Mouse (Mus musculus) urinary bladder, postnatal 4 days (tissue): ENCODE measurements around the gene Nprl2.
A peak's percentile ranks its signal among the peaks of the same experiment; 100 is the strongest.

Experiments used
- DNase-seq, 2 experiments: peaks; one replicate each; pipeline ENCODE4 v3.0.0; 2021 to 2022; ENCODE audit warnings: low spot score in 2 of 2

Nprl2 gene

GRCm38 (mm10) chr9:107576357-107577107 lies 34.5 kb downstream of the Nprl2 start, which contains the start of gene Hyal1:
Hyal1 (plus strand) TSS chr9:107576927.
- peak; percentile 83 to 88 for DNase-seq

- no peak for DNase-seq
These were observed 35.8 kb downstream of the Nprl2 start for GRCm38 (mm10) chr9:107577871-107578270.

- no peak for DNase-seq
These were observed 36.6 kb downstream of the Nprl2 start, which contains the start of gene Naa80 for GRCm38 (mm10) chr9:107578587-107578986. Naa80 (plus strand) TSS chr9:107578887.

DNA sequence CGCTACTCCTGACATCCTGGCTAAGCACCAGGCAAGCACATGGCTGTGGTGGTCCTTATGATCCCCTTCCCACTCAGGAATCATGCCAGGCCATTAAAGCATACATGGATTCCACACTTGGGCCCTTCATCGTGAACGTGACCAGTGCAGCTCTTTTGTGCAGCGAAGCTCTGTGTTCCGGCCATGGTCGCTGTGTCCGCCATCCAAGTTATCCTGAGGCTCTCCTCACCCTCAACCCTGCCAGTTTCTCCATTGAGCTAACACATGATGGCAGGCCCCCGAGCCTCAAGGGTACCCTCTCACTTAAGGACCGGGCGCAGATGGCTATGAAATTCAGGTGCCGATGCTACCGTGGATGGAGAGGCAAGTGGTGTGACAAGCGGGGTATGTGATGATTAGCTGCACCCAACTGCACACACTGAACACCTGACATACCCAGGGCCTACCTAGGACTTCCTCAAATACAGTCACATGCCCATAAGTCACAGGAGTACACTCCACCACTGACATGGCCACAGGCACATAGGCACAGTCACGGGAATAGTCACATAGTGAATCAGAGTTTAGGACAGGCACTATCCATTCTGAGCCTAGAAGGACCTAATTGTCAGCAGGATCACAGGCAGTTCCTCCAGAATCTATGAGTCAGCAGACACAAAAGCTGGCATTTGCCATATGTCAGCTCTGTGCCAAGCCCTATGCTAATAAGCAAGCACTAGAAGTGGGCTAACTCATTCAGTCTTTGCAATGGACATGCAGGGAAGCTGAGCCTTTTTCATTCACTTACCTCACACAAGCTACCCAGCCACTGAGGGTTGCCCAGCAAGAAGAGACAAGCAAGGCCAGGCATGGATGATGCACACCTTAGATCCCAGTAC lies 37.2 kb downstream of the Nprl2 start:
- no peak for DNase-seq

- peak; percentile 87 to 91 for DNase-seq
These were observed 38.7 kb downstream of the Nprl2 start, which contains the start of gene Hyal3 for GRCm38 (mm10) chr9:107580501-107581317. Hyal3 (plus strand) TSS chr9:107580818.

- no peak for DNase-seq
These were observed 39.6 kb downstream of the Nprl2 start for GRCm38 (mm10) chr9:107581584-107581983.

DNA sequence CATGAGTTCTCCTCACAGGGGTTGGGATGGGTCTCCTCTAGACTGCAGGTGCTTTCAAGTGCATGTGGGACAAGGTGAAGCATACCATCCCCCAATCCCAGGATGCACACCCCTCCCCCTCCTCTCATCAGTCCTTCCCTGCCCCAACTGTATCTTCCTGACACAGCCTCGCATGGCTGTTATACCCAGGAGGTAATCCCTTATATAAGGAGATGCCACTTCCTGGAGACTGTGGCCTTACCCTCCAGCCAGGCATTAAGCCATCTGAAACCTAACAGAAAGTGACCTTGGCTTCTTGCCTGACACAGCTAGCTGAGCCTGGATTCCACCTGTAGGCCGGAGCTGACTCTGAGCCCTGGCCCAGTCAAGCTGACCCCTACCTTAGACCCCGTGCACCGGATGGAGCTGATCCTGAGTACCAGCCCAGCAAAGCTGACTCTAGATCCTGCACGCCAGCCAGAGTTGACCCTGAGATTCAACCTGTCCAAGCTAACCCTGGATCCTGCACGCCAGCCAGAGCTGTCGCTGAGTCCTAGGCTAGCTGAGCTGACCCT lies 40.6 kb downstream of the Nprl2 start:
- DNase-seq: no peak

- DNase-seq: no peak
These were observed 41.1 kb downstream of the Nprl2 start for GRCm38 (mm10) chr9:107583174-107583573.

- DNase-seq: no peak
These were observed 44.5 kb downstream of the Nprl2 start for GRCm38 (mm10) chr9:107586504-107586903.

GRCm38 (mm10) chr9:107586974-107587832 lies 45.2 kb downstream of the Nprl2 start, which contains the start of gene Ifrd2:
Ifrd2 (plus strand) TSS chr9:107587642.
- DNase-seq: peak; percentile 92 to 94

DNA sequence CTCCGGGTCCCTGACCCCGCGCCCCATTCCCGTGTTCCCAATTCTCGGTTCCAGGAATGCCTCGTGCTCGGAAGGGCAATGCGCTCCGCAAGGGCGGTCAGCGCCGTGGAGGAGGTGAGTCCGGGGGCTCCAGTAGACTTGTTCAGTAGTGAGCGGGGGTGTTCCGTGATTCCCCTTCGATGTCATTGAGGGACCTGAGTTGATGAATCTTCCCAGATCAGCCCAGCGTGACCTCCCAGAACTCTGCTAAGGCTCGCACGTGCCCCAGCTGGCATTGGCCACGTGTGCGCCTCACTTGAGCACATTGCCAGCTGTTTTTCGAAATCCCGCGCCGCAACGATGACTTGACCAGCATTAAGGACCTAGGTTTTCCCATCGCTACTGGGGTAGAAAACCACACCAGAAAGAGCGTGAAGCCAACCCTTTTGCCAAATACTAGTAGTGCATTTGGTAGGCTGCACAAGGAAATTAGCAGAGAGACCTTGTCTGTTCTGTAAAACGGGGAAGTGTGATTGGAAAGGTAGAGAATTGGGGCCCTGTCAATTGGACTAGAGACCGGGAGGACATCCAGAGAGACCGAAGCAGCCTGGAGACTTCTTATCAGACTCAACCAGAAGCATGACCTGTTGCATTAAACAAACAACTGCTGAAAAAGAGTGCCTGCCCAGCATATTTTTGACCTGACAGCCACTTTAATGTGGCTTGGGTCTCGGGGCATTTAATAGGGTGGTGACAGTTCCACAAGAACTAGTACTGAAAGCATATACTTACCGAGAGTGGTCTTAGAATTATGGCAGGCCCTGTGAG lies 46.0 kb downstream of the Nprl2 start:
- DNase-seq: no peak

DNA sequence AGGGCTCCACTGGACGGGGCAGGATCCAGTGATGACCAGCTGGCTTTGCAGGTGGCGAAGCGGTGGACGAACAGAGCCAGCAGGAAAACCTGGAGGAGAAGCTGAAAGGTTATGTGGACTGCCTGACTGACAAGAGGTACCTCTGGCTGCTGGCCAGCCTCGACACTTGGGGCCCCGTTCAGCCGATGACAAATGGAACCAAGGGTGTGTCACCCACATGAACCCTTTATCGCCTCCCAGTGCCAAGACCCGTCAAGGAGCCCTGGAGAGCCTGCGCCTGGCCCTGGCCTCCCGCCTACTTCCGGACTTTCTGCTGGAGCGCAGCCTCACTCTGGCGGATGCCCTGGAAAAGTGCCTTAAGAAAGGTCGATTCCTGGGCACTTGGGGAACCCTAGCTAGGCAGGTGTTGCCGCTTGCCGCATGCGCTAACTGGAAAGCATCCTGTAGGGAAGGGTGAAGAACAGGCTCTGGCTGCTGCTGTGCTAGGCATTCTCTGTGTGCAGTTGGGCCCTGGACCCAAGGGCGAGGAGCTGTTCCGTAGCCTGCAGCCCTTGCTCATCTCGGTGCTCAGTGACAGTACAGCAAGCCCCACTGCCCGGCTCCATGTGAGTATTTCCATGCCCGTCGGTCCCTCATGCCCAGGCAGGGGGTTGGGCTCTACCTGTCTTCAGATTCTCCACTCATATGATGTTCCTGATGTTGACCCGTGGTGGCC lies 48.2 kb downstream of the Nprl2 start:
- no peak for DNase-seq

DNA sequence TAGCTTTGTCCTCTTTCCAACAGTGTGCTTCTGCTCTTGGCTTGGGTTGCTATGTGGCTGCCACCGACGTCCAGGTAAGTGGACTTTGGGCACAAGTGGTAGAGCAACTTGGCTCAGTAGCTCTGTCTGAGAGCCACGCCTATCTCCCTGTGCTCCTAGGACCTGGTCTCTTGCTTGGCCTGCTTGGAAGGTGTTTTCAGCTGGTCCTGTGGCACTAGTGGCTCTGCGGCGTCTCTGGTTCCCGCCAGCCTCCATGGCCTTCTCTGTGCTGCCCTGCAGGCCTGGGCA lies 48.7 kb downstream of the Nprl2 start:
- DNase-seq: no peak

GRCm38 (mm10) chr9:107593101-107593976 lies 51.3 kb downstream of the Nprl2 start:
- no peak for DNase-seq

GRCm38 (mm10) chr9:107594281-107595062 lies 52.4 kb downstream of the Nprl2 start:
- no peak for DNase-seq
